Mouse (Mus musculus) spleen, embryonic (tissue): ENCODE data around the gene Hspa4l.

Experiments used
- CTCF ChIA-PET: fragments of 350-600 bp; sonication (Branson Sonifier 250); formaldehyde crosslinking; loops from one replicate; lab custom pipeline; 2022; lab: Charles Lee

The Hspa4l gene

GRCm38 (mm10) chr3:40744024-40744835 lies at the start of gene Hspa4l:
TSS of gene Hspa4l (plus strand) at chr3:40744495.
- CTCF ChIA-PET: no interaction called here

- CTCF ChIA-PET: no interaction called here
These were observed 49.1 kb upstream of the Hspa4l start for GRCm38 (mm10) chr3:40695162-40695561.

- CTCF ChIA-PET: no interaction called here
These were observed 45.5 kb upstream of the Hspa4l start for GRCm38 (mm10) chr3:40698834-40699233.

- CTCF ChIA-PET: no interaction called here
These were observed 39.4 kb upstream of the Hspa4l start for GRCm38 (mm10) chr3:40704816-40705430.

- CTCF ChIA-PET: no interaction called here
These were observed 35.6 kb upstream of the Hspa4l start, which contains the start of gene Slc25a31 for GRCm38 (mm10) chr3:40708655-40709054. TSS of gene Slc25a31 (plus strand) at chr3:40708855.

GRCm38 (mm10) chr3:40716056-40716455 lies 28.2 kb upstream of the Hspa4l start:
- CTCF ChIA-PET: no interaction called here

GRCm38 (mm10) chr3:40719022-40719421 lies 25.3 kb upstream of the Hspa4l start:
- CTCF ChIA-PET: no interaction called here

GRCm38 (mm10) chr3:40738381-40738912 lies 5.8 kb upstream of the Hspa4l start:
- CTCF ChIA-PET: no interaction called here

GRCm38 (mm10) chr3:40744836-40745660 lies 753 bp downstream of the Hspa4l start:
- CTCF ChIA-PET: no interaction called here

- CTCF ChIA-PET: no interaction called here
These were observed 1.6 kb downstream of the Hspa4l start for GRCm38 (mm10) chr3:40745661-40746547.

- CTCF ChIA-PET: no interaction called here
These were observed 16.5 kb downstream of the Hspa4l start for GRCm38 (mm10) chr3:40760746-40761145.

GRCm38 (mm10) chr3:40761312-40761711 lies 17.0 kb downstream of the Hspa4l start:
- CTCF ChIA-PET: no interaction called here

GRCm38 (mm10) chr3:40793783-40794182 lies 49.5 kb downstream of the Hspa4l start:
- CTCF ChIA-PET: no interaction called here

GRCm38 (mm10) chr3:40798054-40798453 lies 53.8 kb downstream of the Hspa4l start:
- CTCF ChIA-PET: interaction anchor here (0.7 kb wide), 1 partner anchor 95 kb away, joined by 6 read pairs; no protein-coding TSS in a partner anchor

- CTCF ChIA-PET: no interaction called here
These were observed 54.2 kb downstream of the Hspa4l start for GRCm38 (mm10) chr3:40798500-40798899.

GRCm38 (mm10) chr3:40799530-40800372 lies 55.5 kb downstream of the Hspa4l start, which contains the start of gene Plk4:
TSS of gene Plk4 (plus strand) at chr3:40800019.
- CTCF ChIA-PET: no interaction called here

- CTCF ChIA-PET: no interaction called here
These were observed 56.1 kb downstream of the Hspa4l start for GRCm38 (mm10) chr3:40800373-40800823.

GRCm38 (mm10) chr3:40806871-40807270 lies 62.6 kb downstream of the Hspa4l start:
- CTCF ChIA-PET: no interaction called here

- CTCF ChIA-PET: no interaction called here
These were observed 64.4 kb downstream of the Hspa4l start for GRCm38 (mm10) chr3:40808686-40809085.

GRCm38 (mm10) chr3:40809894-40810293 lies 65.6 kb downstream of the Hspa4l start:
- CTCF ChIA-PET: no interaction called here
